Mouse (Mus musculus): ENCODE data around the gene Gm10401. TPM values are rescaled to one million over a fixed set of nuclear protein-coding genes. Genes with fewer than 3 reads are reported as not detected.
"Not testable (repeated sequence)": the region's sequence is repeated elsewhere in the genome, so short reads cannot be mapped to it uniquely, and the experiment has no call there.

The Gm10401 gene
- total RNA-seq, 2 experiments from 2014 or later, result not detected

DNA sequence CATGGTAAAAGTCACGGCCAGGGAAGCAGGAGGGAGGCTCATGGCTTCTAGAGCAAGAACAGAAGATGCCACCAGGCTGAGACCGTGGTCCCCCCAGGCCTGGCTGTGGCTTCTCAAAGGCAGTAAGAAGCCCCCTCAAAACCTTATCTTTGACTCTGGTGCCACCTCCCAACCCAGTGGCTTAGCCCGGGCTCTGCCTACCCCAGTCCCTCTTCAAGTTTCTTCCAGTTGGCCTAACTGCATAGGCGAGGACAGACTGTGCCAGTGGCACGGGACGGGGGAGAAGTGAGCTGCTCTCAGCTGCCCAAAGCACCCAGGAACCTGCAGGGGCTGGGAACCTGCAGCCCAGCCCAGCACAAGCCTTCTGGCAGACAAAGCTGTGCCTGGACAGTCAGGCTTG, 26.6 kb upstream of the Gm10401 start:
- no peak for DNase-seq
- intact Hi-C loops (cut with DNase I; ENCODE audit: low total_unique reads), result loop anchor here (5.0 to 10.0 kb wide), 2 partner anchors 38 to 110 kb away; partner anchors contain the start of gene Pop5

DNA sequence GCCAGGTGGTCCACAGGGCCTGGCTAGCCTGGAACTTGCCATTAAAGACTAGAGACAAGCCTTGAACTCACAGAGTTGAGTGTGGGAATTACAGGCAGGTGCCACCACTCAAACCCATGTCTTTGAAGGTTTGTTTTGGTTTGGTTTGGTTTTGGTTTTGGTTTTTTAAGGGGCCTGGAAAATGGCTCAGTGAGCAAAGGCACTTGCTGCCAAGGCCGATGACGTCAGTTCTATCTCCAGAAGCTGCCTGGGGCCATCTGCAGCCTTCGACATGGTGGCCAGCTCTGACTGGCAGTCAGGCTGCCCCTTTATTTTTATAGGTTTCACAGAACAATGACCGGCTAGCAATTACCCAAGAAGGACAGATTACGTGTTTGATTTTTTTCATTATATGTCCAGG, 22.9 kb upstream of the Gm10401 start:
- intact Hi-C loops (cut with DNase I; ENCODE audit: low total_unique reads), result loop anchor here (10.0 kb wide), 1 partner anchor 114 kb away; the partner anchor contains the start of gene Pop5

DNA sequence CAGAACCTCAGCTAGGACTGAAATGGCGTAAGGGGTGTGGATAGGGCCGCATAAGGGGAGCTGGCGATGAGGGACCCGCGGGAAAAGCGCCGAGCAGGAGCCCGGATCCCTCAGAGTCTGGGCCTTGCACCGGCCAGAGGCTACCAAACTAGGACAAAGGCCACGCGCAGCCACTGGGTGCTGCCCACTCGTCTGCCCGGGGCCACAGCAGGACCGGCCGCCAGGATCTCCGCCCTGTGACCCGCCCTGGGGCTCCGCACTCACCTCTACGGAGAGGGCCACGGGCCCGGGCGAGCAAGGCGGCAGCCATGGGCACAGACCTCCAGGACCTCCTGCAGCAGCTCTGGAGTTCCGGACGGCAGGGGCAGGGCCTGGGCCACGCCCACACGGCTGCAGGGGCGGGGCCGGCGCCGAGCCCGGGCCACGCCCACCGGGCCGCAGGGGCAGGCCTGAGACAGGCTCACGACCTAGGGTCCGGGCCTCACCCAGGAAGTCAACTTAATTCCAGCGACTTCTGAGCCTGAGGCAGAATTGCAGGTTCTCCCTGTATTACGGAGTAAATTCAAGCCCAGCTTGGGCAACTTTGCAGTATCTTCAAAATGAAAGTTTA, 21.0 kb upstream of the Gm10401 start, which contains the start of gene Acads:
Acads (minus strand) TSS at position 386 of the 610 bp plus-strand sequence.
- intact Hi-C loops (cut with DNase I; ENCODE audit: low total_unique reads), result no loop called here
- DNase-seq, result peak; percentile 80

More for the DNA sequence above, 22.9 kb upstream of the Gm10401 start:
- no peak for DNase-seq

DNA sequence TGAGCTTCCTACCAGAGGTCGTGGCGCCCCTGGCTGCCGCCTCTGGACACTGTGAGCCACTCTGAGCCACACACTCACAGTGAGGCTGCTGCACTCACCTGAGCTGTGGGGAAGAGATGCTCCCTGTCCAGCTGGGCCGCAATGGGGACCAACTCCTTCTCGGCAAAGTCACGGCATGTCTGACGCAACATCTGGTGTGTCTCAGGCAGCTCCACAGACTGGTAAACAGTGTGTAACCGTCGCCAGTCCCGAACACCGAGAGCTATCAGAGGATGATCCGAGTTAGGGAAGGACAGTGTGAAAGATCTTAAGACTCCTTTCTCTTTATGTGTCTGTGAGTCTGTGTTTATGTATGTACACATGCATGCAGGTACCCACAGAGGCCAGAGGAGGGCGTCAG, 19.4 kb upstream of the Gm10401 start:
- DNase-seq, result no peak
- intact Hi-C loops (cut with DNase I; ENCODE audit: low total_unique reads), result no loop called here

DNA sequence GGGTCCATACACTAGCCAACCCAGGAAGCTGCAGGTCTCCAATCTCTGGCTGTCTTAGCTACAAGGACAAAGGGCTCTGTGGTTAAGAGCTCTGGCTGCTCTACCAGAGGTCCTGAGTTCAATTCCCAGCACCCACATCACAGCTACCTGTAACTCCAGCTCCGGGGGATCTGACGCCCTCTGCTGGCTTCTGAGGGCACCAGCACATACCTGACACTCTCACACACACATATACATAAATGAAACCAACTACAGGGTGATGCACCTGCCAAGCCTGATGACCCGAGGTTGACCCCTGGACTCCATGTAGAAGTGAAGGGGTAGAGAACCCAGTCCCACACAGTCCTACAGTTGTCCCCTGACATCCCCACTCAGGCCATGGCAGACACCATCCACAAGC, 18.3 kb upstream of the Gm10401 start:
- no peak for DNase-seq
- intact Hi-C loops (cut with DNase I; ENCODE audit: low total_unique reads), result no loop called here

DNA sequence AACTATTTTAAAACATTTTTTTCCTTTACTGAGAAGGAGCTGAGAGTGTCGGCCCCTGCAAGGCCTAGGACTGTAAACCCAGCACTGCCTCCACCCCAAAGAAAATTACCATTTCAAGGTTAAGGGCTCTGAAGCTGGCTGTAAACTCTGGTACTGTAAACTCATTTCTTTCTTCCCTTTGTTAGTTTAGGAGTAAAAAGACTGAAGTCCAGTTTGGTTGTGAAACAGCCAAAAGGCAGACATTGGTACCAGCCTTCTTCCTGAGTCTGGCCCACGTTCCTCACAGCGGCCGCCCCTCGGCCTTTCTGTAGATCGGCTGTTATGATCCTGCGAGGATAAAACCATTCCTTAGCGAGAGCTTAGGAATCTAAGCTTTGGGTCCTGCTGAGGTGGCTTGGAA, 16.4 kb upstream of the Gm10401 start:
- intact Hi-C loops (cut with DNase I; ENCODE audit: low total_unique reads), result no loop called here
- DNase-seq, result no peak

DNA sequence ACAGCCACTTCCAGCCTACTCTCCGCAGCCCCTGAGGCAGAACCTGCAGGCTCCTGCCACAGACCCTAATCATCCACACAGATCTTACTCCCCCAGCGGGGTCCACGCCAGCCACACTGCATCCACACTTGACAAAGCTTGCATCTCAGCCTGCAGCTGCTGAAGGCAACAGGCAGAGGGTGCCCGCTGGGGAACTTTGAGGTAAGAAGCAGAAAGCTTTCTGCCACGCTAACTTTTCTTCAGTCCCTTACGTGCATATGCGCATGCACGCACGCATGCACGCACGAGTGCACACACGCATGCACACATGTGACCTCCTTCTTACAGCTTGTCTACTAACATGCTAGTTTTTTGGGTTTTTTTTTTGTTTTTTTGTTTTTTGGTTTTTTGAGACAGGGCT, 15.1 kb upstream of the Gm10401 start:
- intact Hi-C loops (cut with DNase I; ENCODE audit: low total_unique reads), result no loop called here

DNA sequence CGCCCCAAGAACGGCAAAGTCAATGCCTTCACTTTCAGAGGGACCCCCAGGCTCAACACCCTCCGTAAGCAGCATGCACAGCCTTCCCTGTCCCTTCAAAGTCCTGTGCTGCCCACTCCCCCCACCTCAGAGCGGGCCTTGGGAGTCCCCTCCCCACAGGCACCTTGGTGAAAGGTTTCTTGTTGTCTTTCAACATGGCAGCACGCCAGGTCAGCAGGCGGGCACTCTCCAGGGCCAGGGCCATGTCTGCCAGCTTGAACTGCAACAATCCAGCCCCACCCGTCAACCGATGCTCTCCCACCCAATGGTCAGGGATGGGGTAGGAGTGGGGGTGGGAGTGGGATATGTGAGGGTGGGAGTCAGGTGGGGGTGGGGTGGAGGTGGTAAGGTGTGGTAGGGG, 13.1 kb upstream of the Gm10401 start:
- intact Hi-C loops (cut with DNase I; ENCODE audit: low total_unique reads), result no loop called here
- DNase-seq, result no peak

More for the DNA sequence above, 15.1 kb upstream of the Gm10401 start:
- no peak for DNase-seq

DNA sequence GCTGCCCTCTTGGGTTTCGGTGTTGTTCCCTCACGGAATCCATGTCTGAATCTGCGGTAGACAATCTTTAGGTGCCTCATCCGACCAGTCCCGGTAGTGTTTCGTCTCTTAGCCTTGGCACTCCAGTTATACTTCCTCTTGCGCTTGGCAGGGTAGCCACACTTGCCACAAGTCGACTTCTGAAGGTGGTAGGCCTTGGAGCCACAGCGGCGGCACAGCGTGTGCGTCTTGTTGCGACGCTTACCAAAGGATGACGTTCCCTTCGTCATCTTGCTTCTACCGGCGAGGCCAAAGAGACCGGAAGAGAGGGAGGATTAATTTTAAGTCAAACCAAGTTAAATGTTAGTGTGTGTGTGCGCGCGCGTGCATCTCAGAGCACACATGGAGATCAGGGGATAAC, 5.2 kb upstream of the Gm10401 start:
- intact Hi-C loops (cut with DNase I; ENCODE audit: low total_unique reads); DNase-seq: not testable (repeated sequence)

DNA sequence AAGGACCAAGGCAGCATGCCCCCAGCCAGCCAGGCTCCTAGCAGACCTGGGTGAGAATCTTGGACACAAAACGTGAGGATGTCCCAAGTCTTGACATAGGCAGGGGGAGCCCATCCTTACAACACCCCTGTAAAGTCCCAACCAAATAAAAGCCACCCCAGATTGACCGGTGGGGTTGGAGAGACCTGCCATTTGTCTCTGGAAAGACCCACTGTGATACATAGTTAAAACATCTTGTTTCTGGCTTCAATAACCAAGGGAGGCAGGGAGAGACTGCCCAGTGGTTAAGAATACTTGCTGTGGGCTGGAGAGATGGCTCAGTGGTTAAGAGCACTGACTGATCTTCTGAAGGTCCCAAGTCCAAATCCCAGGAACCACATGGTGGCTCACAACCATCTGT, 4.1 kb upstream of the Gm10401 start:
- intact Hi-C loops (cut with DNase I; ENCODE audit: low total_unique reads), result no loop called here
- DNase-seq, result no peak

DNA sequence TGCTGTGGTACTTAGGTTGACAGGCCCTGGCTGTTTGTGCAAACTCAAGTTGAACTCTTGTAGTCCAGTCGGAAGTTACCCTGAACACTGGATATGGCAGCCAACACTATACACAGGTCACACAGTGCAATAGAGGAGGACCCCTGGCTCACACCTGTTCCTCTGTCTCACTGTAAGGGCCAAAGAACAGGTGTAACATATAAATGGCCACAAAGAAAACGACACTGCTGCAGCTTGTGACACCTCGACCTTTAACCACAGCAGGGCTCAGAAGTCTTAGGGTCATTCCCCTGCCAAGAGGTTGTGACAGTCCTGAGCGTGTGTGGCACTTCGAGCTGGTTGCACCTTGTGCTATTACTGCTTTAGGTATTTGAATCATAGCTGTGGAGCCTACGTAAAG, 2.4 kb upstream of the Gm10401 start:
- no peak for DNase-seq
- intact Hi-C loops (cut with DNase I; ENCODE audit: low total_unique reads), result no loop called here

DNA sequence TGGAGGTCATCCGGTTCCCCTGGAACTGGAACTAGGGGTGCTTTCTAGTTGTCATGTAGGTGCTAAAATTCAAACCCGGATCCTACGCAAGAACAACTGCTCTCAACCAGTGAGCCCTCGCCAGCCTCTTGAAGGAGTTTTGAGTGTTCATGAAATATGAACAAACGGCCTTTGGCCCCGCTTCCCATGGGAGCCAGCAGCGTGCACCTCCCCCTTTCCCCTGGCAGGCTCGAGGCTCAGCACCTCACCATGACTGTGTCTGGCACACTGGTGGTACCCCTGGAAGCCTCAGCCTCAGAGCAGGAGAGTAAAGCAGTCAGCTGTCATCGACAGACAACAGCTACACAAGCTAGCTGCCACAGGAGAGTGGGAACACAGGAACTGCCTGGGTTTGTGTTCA, 1.9 kb upstream of the Gm10401 start:
- intact Hi-C loops (cut with DNase I; ENCODE audit: low total_unique reads), result no loop called here

DNA sequence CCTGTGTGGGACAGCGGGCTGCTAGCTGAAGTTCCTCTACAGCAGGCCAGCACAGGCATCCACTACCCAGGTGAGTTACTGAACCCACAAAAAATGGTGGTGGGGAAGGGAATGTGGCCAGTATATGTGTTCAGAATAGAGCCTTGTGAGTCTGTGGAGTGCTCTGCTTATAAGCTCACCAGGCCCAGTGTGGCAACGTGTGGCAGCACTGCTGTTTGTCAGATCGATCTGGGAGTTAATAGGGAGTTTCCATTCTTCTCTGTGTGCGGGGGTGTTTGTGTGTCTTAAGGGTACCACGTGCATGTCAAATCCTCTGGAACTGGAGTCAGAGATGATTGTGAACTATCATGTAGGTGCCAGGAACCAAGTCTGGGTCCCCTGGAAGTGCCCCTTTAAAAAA, 1.4 kb upstream of the Gm10401 start:
- intact Hi-C loops (cut with DNase I; ENCODE audit: low total_unique reads), result no loop called here
- no peak for DNase-seq

More for the DNA sequence above, 1.9 kb upstream of the Gm10401 start:
- DNase-seq, result no peak

DNA sequence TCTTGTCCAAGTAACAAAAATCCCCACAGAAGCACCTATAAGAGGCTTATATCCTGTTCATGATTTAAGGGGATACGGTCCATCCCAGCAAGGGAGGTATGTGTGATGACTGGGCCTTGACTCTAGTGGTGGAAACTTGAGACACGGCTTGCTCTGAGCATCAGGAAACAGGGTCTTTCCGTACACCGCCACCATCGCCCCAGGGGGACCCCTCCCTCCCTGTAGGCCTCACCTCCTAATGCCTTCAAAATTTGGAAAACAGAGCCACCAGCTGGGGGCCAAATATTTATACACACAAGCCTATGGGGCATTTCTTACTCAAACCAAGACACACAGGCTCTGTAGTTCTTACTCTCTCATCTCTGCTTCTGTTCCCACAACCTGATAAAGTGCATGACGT, 6.3 kb downstream of the Gm10401 start:
- DNase-seq, result no peak
- intact Hi-C loops (cut with DNase I; ENCODE audit: low total_unique reads), result no loop called here

DNA sequence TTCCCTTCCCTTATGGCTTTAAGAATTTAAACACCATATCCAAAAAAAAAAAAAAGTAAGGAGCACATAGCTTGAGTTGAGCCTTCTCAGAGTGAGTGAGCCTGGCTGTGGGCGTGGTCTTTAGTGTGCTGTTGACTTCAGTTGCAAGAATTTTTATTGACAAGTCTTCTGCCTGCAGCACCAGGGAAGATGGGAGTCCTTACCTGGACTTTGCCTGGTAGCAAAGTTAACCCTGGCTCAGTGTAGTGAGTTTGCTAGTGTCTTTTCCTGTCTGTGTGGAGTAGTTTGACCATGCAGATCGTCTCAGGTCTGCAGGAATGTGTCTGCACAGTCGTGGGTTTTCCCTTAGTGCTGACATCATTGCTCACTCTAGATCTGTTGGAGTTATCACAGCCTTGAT, 7.1 kb downstream of the Gm10401 start:
- no peak for DNase-seq
- intact Hi-C loops (cut with DNase I; ENCODE audit: low total_unique reads), result no loop called here

DNA sequence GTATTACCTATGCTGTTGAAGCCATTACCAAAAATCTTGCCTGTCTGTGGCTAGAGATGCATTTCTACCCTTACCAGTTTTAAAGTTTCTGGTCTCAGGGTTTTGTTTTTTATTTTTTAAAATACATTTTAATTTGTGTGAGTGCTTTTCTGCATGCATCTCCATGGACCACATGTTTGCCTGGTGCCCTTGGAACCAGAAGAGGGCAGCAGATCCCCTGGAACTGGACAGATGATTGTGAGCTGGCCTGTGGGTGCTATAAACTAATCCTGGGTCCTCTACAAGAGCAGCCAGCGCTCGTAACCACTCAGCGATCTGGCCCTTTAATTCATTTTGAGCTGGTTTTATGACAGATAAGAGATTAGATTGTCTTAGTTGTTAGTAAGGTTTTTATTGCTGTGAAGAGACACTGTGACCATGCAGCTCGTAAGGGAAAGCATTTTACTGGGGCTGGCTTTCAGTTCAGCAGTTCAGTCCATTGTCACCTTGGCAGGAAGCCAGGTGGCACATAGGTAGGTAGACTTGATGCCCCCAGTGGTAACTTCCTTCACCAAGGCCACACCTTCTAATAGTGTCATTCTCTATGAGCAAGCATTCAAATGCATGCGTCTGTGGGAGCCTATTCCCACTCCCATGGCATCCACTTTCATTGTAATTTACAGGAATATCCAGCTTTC, 8.4 kb downstream of the Gm10401 start:
- intact Hi-C loops (cut with DNase I; ENCODE audit: low total_unique reads), result no loop called here
- no peak for DNase-seq

DNA sequence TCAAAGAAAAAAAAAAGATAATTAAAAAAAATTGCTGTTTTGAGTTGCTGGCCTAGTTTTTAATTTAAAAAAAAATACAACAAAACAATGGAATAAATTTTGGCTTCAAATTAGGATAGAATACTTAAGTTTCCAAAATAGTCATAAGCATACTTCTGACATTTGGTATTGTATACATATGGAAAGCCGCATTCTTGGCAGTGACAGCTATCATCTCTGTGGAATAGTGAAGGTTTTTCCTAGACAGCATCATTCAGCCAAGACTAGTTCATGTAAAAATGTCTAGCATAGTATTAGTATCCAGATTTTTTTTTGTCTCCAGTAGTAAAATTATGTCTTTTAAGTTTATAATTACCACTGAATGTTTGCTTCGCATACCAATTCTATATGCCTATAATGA, 12.4 kb downstream of the Gm10401 start:
- intact Hi-C loops (cut with DNase I; ENCODE audit: low total_unique reads), result no loop called here
- DNase-seq, result no peak

DNA sequence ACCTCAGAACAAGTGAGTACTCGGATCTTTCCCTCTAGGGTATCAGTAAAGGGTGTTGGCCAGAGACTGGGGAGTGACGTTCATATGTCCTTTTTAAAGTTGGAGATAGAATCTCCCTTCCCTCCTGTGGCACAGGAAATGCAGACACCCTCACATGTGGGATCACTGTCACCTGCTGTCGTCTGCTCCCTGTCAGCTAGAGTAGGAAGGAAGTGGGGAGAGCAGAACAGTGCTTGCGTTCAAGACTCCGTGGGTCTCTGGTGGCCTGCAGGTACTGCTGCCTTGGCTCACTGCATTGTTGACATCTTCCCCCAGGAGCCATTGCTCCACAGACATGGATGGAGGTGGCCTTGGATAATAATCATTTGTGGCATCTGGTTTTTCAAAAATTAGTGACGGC, 14.6 kb downstream of the Gm10401 start:
- no peak for DNase-seq
- intact Hi-C loops (cut with DNase I; ENCODE audit: low total_unique reads), result no loop called here

DNA sequence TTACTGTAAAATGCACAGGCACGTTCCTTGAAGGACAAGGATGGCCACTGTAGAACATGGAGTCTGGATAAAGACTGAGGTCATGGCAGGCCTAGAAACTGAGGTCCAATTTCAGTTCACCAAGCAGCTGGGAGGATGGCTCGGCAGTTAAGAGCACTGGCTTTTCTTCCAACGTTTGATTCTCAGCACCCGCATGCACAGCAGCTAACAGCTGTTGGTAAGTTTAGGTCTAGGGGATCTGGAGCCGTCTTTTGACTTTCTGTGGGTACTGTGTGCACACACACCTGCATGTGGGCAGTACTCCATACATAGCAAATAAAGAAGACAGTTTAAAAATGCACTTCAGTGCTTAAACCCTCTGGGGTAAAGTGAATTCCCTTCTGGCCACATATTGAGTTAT, 16.5 kb downstream of the Gm10401 start:
- intact Hi-C loops (cut with DNase I; ENCODE audit: low total_unique reads), result no loop called here
- no peak for DNase-seq

DNA sequence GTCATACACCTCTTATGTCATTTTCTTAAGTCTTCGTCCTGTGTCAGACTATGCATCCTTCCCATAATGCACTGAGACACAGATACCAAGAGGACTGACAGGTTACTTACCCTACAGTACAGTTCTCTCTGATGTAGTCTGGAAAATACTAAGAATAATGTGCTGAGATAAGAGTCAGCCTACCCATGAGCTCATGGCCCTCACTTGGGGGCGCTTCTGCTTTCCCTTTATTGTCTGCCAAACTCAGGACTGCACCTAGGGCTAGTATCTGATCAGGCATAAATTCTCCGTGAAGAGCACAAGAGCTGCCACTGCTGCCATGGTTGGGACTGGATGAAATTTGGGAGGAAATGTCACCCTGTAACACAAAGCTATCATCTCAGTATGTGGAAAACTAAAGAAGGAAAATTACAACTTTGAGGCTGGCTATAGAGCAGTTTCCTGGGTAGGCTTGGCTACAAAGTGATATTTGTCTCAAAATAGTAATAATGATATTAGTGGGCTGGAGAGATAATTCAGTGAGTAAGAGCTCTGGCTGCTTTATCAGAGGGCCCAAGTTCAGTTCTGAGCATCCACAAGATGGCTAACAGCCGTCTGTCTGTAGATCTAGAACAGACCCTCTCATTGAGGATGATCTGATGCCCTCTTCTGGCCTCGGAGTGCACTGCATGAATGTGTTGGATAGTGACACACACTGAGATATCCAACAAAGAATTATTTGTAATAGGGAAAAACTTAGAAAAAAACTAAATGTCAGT, 21.8 kb downstream of the Gm10401 start:
- intact Hi-C loops (cut with DNase I; ENCODE audit: low total_unique reads), result loop anchor here (5.0 kb wide), 2 partner anchors 34 to 94 kb away; no protein-coding TSS in a partner anchor
- DNase-seq, result peak; percentile 65

All from gastrocnemius, postnatal 14 days (tissue).